Mouse (Mus musculus): ENCODE measurements at regions not wholly inside any gene's neighbourhood (a gene's known extent, or its start where the extent isn't known, plus 50 kb on each side); places are given as distances from the start of the nearest gene placed in this dataset.
A peak's percentile ranks its signal among the peaks of the same experiment; 100 is the strongest.

DNA sequence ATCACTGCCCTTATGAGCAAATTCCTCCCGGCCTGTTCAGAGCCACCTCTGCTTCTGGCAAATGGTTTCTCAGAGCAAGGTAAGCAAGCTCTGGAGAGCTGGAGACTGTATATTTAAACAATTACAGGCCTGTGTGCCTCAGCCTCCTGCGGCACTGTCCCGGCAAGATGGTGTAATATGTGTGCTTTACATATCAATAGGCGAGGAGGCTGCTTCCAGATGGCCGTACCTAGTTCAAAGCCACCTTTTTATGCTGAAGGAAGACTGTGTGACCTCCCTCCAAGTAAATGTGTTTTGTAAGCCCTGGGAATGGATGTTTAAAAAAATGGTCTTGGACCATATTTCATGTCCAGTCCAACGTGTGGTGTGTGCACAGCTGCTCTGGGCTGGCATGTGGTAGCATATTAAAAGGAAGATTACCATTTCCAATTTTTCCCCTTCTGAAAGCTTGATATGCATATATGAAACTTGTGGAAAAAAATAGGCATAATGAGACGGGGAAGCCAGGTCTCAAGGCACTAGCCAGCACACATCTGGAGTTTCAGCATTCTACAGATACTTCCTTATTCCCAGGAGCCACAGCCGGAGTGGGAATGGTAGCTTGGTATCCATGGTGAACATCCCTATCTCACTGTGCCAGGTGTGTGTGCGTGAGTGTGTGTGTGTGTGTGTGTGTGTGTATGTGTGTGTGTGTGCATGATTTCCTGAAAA lies 717.6 kb upstream of the Car8 start:
- no peak for DNase-seq (ENCODE audit: low read depth, low spot score)

- peak; percentile 44 for DNase-seq (ENCODE audit: low read depth, low spot score)
These were observed 716.5 kb upstream of the Car8 start for GRCm38 (mm10) chr4:8955306-8955705.

GRCm38 (mm10) chr4:8954356-8954914 lies 715.6 kb upstream of the Car8 start:
- DNase-seq (ENCODE audit: low read depth, low spot score), result peak; percentile 79

DNA sequence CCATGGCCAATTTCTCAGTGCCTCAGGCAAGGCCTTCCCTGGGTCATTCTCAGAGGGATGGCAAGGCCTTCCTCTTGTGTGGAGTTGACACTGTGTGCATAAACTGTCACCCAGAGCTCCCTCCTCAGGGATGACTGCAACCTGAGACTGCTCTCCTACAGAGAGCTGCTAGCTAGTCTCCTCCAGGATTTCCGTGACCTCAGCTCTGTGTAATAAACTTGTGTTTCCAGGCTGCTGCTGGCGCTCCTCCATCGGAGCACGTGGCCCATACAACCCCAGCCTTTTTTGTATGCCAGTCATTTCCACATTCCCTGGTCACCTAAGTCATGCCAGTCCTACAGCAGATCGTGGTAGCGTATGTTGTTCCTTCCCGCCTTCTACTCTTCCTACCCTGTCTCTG lies 714.3 kb upstream of the Car8 start:
- no peak for DNase-seq (ENCODE audit: low read depth, low spot score)

DNA sequence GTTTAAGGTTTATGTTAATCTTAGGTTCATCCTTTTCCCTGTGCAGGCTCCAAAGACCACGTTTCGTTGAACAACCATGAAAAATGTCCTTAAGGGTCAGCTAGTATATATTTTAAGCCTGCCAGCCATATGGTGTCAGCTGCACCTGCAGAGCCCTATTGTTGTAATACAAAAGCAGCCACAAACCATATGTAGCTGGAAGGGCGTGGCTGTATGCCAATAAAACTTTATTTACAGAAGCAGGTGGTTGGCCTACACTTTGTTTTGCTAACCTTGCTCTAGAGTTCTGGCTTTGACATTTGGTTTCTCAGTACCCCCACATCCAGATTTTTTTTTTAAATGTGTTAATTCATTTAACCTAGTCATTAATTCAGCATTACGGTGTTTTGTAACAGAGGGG lies 711.1 kb upstream of the Car8 start:
- DNase-seq (ENCODE audit: low read depth, low spot score), result no peak

DNA sequence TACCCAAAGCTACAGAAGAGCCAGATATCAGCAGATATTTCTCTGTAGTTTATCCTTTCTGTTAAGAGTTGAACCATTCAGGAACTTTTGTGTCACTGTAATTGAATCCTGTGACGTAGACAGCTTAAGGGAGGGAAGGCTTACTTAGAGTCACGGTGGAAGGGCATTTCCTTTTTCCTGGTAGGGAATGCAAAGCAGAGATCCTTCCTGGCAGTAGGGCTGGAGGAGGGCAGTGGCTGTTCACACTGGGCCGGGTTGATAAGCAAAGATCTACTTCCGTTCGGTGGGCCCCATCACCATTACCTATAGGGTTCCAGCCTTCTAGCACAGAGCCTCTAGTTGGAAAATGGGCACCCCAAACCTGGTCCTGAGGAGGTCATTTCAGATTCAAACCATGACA lies 710.7 kb upstream of the Car8 start:
- DNase-seq (ENCODE audit: low read depth, low spot score), result no peak

GRCm38 (mm10) chr4:8945116-8945515 lies 706.3 kb upstream of the Car8 start:
- no peak for DNase-seq (ENCODE audit: low read depth, low spot score)

- DNase-seq (ENCODE audit: low read depth, low spot score), result no peak
These were observed 704.2 kb upstream of the Car8 start for GRCm38 (mm10) chr4:8943080-8943479.

- peak; percentile 64 for DNase-seq (ENCODE audit: low read depth, low spot score)
These were observed 700.1 kb upstream of the Car8 start for GRCm38 (mm10) chr4:8938948-8939411.

- DNase-seq (ENCODE audit: low read depth, low spot score), result no peak
These were observed 697.1 kb upstream of the Car8 start for GRCm38 (mm10) chr4:8935899-8936298.

GRCm38 (mm10) chr4:8934541-8934940 lies 695.7 kb upstream of the Car8 start:
- no peak for DNase-seq (ENCODE audit: low read depth, low spot score)

GRCm38 (mm10) chr4:8929346-8929745 lies 690.5 kb upstream of the Car8 start:
- DNase-seq (ENCODE audit: low read depth, low spot score), result peak; percentile 89

DNA sequence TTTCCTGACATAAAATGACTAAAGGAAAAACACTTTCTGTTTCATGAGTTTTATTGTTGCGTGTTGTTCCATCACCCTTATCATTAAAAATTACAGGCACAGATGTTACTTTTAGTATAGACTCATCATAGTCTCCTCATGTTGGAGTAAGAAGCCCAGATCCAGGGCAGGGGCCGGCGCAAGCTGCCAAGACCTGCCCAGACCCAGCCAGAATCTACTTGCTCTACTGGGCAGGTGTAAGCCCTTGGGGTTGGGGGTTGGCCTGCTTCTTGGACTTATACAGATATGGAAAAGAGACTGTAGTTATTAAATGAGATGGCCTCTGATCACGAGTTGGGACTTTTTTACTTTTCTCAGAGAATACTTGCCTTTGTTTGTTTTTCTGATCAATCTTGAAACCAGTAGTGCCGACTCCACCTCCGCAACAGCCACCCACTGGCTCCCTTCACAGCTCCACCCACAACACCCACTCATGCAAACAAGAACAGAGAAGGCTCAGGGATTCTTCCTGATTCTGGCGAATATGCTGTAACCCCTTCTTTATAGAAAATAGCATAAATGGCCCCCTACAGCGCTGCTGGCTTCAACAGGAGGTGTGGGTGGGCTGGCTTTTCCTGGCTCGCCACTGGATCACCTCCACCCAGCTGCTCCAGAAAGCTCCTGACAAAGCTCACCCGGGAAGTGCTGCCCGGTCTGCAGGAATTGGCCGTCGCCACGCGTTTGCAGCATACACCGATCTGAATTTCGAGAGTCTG lies 689.9 kb upstream of the Car8 start:
- DNase-seq (ENCODE audit: low read depth, low spot score), result no peak

DNA sequence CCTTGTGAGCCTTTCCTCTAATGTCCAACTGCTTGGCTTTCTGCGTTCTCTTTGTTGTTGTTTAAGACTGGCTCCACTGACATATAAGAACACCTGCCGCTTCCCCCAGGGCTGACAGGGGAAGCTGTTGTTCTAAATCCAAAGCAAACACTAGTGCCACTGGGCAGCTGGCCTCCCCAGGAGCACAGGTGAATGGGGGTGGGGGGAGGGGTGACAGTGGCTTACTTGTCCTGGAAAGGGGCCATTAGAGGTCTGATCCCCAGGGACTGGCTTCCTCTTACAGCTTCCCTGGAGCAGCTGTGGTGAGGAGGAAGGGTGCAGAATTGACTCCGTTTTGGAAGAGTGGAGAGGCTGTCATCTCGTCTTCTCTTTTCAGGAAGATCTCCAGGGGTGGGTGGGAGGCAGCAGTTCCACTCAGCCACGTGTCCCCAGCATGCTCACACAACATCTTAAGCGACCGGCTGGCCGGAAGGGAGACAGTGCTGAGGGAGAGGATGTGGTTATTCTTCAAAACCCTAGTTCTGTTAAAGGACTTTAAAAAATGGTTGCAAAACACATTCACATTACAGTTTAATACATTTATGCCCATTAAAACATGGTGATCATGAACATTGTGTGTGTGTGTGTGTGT lies 688.5 kb upstream of the Car8 start:
- peak; percentile 39 for DNase-seq (ENCODE audit: low read depth, low spot score)

DNA sequence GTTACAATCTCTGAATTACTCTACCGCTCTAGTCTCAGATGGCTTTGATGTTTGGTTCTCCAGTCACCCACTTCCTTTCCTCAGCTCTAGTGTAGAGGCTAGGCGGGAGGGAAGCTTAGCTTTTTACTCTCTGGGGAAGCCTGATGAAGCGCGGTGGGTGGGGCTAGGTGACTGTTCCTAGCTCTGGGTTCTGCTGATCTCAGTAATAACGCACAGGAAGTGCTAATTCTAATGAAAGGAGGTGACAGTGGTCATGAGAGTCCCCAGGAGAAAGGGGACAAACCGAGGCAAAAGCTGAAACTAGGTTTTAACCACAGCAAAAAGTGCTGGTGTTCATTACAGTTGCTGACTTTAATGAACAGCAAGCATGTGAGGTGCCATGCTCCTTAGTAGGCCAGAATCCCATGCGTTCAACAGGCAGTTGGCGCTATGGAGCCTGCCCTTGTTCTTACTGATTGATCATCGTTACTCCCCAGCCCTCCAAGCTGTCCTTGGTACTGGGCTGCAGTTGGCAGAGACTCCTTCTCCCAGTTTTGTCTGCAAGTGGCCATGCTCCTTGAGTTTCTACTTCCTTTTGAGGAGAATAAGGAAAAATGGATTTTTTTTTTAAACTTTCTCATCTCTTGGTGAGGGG lies 687.9 kb upstream of the Car8 start:
- DNase-seq (ENCODE audit: low read depth, low spot score), result no peak

DNA sequence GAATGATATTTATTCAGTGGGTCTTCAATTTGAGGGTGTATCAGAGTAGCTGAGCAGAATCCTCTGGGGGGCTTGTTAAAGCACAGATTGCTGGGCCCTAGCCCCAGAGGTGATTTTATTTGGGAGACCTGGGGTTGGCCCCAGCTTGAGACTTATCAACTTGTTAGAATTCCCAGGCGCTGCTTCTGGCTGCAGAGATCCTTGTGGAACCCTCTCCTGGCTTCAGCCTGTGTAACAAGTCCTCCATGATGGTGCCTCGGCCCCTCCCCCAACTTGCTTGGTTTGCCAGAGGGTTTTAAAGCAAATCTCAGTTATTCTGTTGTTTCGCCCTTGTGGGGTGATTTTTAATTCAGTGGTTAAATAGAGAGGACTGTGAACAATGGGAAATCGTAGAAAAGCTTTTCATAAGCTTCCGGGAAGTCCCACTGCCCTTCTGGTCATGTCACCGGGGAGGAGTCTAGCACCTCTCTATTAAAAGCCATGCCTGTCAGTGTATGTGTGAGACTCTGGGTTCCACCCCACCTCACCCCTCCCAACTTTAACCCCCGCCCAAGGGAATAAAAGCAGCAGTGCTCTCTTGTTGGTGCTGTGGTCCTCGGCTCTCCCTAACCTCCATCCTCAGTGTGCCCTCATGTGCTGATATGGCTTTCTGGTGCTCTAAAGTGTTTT lies 684.0 kb upstream of the Car8 start:
- no peak for DNase-seq (ENCODE audit: low read depth, low spot score)

- peak; percentile 35 for DNase-seq (ENCODE audit: low read depth, low spot score)
These were observed 682.9 kb upstream of the Car8 start for GRCm38 (mm10) chr4:8921477-8922385.

DNA sequence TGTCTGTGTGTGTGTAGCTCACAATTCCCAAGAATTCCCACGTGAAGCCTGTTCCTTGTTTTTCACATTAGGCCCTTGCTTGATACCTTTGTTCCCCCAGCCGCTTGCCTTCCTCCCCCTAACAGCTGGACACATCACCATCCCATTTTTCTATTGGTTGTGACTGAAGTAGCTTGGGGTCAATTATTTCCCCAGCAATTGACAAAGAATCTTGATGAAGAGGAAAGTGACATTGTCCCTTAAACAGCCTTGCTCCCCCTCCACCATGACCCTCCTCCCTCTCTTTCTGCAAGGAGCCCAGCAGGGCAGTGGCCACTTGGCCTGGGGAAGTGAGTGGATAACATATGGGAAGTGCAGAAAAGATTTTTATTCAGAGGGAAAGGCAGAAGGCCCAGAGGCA lies 681.5 kb upstream of the Car8 start:
- no peak for DNase-seq (ENCODE audit: low read depth, low spot score)

- no peak for DNase-seq (ENCODE audit: low read depth, low spot score)
These were observed 680.6 kb upstream of the Car8 start for GRCm38 (mm10) chr4:8919366-8919984.
